Mouse (Mus musculus): ENCODE measurements at regions not wholly inside any gene's neighbourhood (a gene's known extent, or its start where the extent isn't known, plus 50 kb on each side); places are given as distances from the start of the nearest gene placed in this dataset.

DNA sequence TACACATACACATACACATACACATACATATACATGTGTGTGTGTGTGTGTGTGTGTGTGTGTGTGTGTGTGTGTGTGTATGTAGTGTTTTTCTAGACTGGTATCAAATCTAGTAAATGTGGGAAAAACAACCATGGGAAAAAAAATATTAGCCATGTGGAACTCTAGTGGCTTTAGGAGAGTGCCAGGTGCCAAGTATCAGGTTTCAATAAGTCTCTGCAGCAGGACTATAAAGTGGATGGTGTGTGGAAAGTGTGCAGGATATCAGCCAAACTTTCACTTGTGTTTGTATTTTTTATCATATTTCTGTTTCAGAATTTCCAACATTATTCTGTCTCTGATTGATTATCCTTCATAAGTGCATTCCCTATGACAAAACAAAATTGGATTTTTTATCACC is 653.3 kb upstream of the Fam98a start:
- TF ChIP-seq ZNF384 (IDR thresholded peaks at IDR 0.05; ENCODE audit: low read depth, low read length) (no peak), ZC3H11A (IDR thresholded peaks at IDR 0.05; ENCODE audit: borderline replicate concordance, low read depth, low read length) (no peak), CHD2 (IDR thresholded peaks at IDR 0.05; ENCODE audit: low read depth, low read length) (no peak), HCFC1 (IDR thresholded peaks at IDR 0.05; ENCODE audit: borderline replicate concordance, insufficient read depth, low read length) (no peak), MAFK (IDR thresholded peaks at IDR 0.05; ENCODE audit: insufficient read depth, low read depth, low read length) (no peak)
- H3K4me1 ChIP-seq (ENCODE audit: control insufficient read depth in 2 of 2, insufficient read depth in 2 of 2, low read length in 2 of 2, poor library complexity in 1 of 2), result no peaks in the 10 kb centered on the region
- no peak overlapping the region for H3K4me3 ChIP-seq (ENCODE audit: insufficient read depth in 1 of 2, low read depth in 1 of 2, low read length in 2 of 2, poor library complexity in 1 of 2, severe bottlenecking in 1 of 2)
- in situ Hi-C loops (cut with MboI; ENCODE audit: low sequenced_read_pairs in 2 of 2, unreplicated experiment in 2 of 2), result no loop called here
- DNase-seq (ENCODE audit: low read depth, low spot score), result no peak
- no peaks in the 10 kb centered on the region for H3K36me3 ChIP-seq (ENCODE audit: control insufficient read depth, insufficient read depth, low read length, poor library complexity, severe bottlenecking)
- no peaks in the 10 kb centered on the region for H3K9me3 ChIP-seq (ENCODE audit: control insufficient read depth, insufficient read depth, low read depth, low read length)
- H3K27ac ChIP-seq (ENCODE audit: insufficient read depth, low read depth, low read length, poor library complexity, severe bottlenecking), result no peak overlapping the region
- no peak overlapping the region for H3K9ac ChIP-seq (ENCODE audit: insufficient read depth, low read depth, low read length, poor library complexity, severe bottlenecking)

DNA sequence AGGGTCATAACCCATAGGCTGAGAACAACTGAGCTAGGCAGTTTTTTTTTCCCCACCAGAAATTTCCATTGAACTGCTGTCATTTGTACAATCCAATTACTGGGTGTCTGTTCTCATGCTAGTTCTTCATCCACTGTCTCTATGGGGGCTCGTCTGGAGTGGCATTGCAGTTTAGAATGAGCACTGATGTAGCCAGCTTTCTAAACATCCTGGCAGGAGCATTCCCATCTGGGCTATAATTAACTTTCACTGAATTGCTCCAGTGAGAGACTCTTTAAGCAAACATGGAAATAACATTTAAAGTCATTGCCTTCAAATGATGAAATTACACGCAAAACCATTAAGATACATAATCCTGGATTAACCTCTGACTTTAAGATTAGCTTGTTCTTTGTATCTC is 633.1 kb upstream of the Fam98a start:
- Histone ChIP-seq H3K4me1 (ENCODE audit: control insufficient read depth in 2 of 2, insufficient read depth in 2 of 2, low read length in 2 of 2, poor library complexity in 1 of 2) (no peaks in the 10 kb centered on the region), H3K9me3 (ENCODE audit: control insufficient read depth, insufficient read depth, low read depth, low read length) (no peaks in the 10 kb centered on the region), H3K36me3 (ENCODE audit: control insufficient read depth, insufficient read depth, low read length, poor library complexity, severe bottlenecking) (no peaks in the 10 kb centered on the region), H3K27ac (ENCODE audit: insufficient read depth, low read depth, low read length, poor library complexity, severe bottlenecking) (no peak overlapping the region), H3K4me3 (ENCODE audit: insufficient read depth in 1 of 2, low read depth in 1 of 2, low read length in 2 of 2, poor library complexity in 1 of 2, severe bottlenecking in 1 of 2) (no peak overlapping the region), H3K9ac (ENCODE audit: insufficient read depth, low read depth, low read length, poor library complexity, severe bottlenecking) (no peak overlapping the region)
- no peak for DNase-seq (ENCODE audit: low read depth, low spot score)
- TF ChIP-seq CHD2 (IDR thresholded peaks at IDR 0.05; ENCODE audit: low read depth, low read length) (no peak), ZC3H11A (IDR thresholded peaks at IDR 0.05; ENCODE audit: borderline replicate concordance, low read depth, low read length) (no peak), ZNF384 (IDR thresholded peaks at IDR 0.05; ENCODE audit: low read depth, low read length) (no peak), HCFC1 (IDR thresholded peaks at IDR 0.05; ENCODE audit: borderline replicate concordance, insufficient read depth, low read length) (no peak), MAFK (IDR thresholded peaks at IDR 0.05; ENCODE audit: insufficient read depth, low read depth, low read length) (no peak)
- in situ Hi-C loops (cut with MboI; ENCODE audit: low sequenced_read_pairs in 2 of 2, unreplicated experiment in 2 of 2), result no loop called here

DNA sequence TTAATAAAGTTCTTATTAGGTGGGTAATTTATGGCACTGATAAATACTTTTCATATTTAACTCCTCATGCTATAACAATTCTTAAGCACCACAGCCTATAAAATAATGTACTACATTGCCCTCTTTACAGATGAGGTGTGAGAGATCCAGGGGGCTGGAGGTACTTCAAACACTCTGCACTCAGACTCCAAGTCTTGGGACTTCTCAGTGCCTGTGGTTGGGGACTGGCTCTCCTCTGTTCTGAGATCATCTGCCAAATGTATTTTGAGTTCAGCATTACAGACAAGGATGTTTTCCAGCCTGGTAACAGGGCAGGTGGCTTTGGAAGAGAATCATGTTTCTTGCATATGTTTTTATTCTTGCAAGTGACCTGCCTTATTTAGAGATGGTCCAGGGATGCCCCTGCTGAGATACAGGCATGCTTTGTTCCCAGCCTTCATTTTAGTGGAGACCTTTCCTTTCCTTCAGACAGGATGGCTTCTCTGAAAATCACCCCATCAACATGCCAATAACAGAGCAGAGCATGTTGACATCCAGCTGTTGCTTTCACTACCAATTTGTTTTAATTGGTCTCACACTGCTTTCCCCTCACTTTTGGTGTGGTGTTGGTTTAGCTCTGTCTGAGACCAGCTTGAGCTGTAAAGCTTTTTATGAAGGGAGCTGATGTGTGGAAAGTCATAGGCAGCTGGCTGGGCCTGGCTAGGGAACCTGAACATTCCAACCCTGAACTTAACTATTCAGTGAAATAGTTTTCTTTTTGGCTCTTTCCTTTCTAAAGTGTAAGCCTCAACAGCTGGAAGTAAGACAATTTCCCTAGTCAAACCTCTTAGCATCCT is 585.1 kb upstream of the Fam98a start:
- Histone ChIP-seq H3K9ac (ENCODE audit: insufficient read depth, low read depth, low read length, poor library complexity, severe bottlenecking) (no peak overlapping the region), H3K27ac (ENCODE audit: insufficient read depth, low read depth, low read length, poor library complexity, severe bottlenecking) (no peak overlapping the region), H3K36me3 (ENCODE audit: control insufficient read depth, insufficient read depth, low read length, poor library complexity, severe bottlenecking) (no peaks in the 10 kb centered on the region), H3K4me3 (ENCODE audit: insufficient read depth in 1 of 2, low read depth in 1 of 2, low read length in 2 of 2, poor library complexity in 1 of 2, severe bottlenecking in 1 of 2) (no peak overlapping the region), H3K4me1 (ENCODE audit: control insufficient read depth in 2 of 2, insufficient read depth in 2 of 2, low read length in 2 of 2, poor library complexity in 1 of 2) (no peaks in the 10 kb centered on the region), H3K9me3 (ENCODE audit: control insufficient read depth, insufficient read depth, low read depth, low read length) (no peaks in the 10 kb centered on the region)
- in situ Hi-C loops (cut with MboI; ENCODE audit: low sequenced_read_pairs in 2 of 2, unreplicated experiment in 2 of 2), result no loop called here
- TF ChIP-seq HCFC1 (IDR thresholded peaks at IDR 0.05; ENCODE audit: borderline replicate concordance, insufficient read depth, low read length), result no peak
- no peak for TF ChIP-seq ZNF384 (IDR thresholded peaks at IDR 0.05; ENCODE audit: low read depth, low read length)
- TF ChIP-seq MAFK (IDR thresholded peaks at IDR 0.05; ENCODE audit: insufficient read depth, low read depth, low read length), result no peak
- no peak for TF ChIP-seq ZC3H11A (IDR thresholded peaks at IDR 0.05; ENCODE audit: borderline replicate concordance, low read depth, low read length)
- TF ChIP-seq CHD2 (IDR thresholded peaks at IDR 0.05; ENCODE audit: low read depth, low read length), result no peak
- no peak for DNase-seq (ENCODE audit: low read depth, low spot score)

DNA sequence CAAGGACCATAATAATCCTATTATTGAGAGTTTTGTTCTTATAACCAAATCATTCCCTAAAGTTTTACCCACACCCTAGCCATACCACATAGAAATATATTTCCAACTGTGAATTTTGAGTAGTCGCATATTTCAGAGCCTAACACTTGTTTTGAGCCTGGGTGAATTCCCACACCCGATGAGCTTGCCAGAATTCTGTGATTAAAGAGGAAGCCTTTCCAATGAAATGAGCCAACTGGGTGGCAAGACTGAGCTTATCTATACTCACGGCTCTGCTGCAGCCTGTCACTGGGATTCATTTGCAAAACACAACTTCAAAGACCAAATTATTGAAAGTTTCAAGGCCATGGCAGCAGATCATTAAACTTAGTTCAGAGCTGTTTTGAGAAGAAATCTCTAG is 582.3 kb upstream of the Fam98a start:
- in situ Hi-C loops (cut with MboI; ENCODE audit: low sequenced_read_pairs in 2 of 2, unreplicated experiment in 2 of 2), result no loop called here
- no peaks in the 10 kb centered on the region for H3K4me1 ChIP-seq (ENCODE audit: control insufficient read depth in 2 of 2, insufficient read depth in 2 of 2, low read length in 2 of 2, poor library complexity in 1 of 2)

More for the DNA sequence above, 582.3 kb upstream of the Fam98a start:
- no peak for TF ChIP-seq HCFC1 (IDR thresholded peaks at IDR 0.05; ENCODE audit: borderline replicate concordance, insufficient read depth, low read length)
- TF ChIP-seq ZC3H11A (IDR thresholded peaks at IDR 0.05; ENCODE audit: borderline replicate concordance, low read depth, low read length), result no peak
- no peak for TF ChIP-seq ZNF384 (IDR thresholded peaks at IDR 0.05; ENCODE audit: low read depth, low read length)
- no peak for TF ChIP-seq MAFK (IDR thresholded peaks at IDR 0.05; ENCODE audit: insufficient read depth, low read depth, low read length)
- TF ChIP-seq CHD2 (IDR thresholded peaks at IDR 0.05; ENCODE audit: low read depth, low read length), result no peak
- no peak for DNase-seq (ENCODE audit: low read depth, low spot score)
- Histone ChIP-seq H3K9me3 (ENCODE audit: control insufficient read depth, insufficient read depth, low read depth, low read length) (no peaks in the 10 kb centered on the region), H3K4me3 (ENCODE audit: insufficient read depth in 1 of 2, low read depth in 1 of 2, low read length in 2 of 2, poor library complexity in 1 of 2, severe bottlenecking in 1 of 2) (no peak overlapping the region), H3K9ac (ENCODE audit: insufficient read depth, low read depth, low read length, poor library complexity, severe bottlenecking) (no peak overlapping the region), H3K36me3 (ENCODE audit: control insufficient read depth, insufficient read depth, low read length, poor library complexity, severe bottlenecking) (no peaks in the 10 kb centered on the region), H3K27ac (ENCODE audit: insufficient read depth, low read depth, low read length, poor library complexity, severe bottlenecking) (no peak overlapping the region)
